Mouse (Mus musculus) bone marrow, adult 2 months (tissue): ENCODE data around the gene Omd.

Experiments used
- CTCF ChIP-seq: fragments of 200-500 bp; IDR thresholded peaks from 2 replicates; pipeline ENCODE4 v1.5.1; 2011; ENCODE audit warnings: low read length, control low read depth; ENCODE audit not compliant: control insufficient read depth, insufficient read depth
- POLR2A ChIP-seq: fragments of 200-500 bp; IDR thresholded peaks from 2 replicates; pipeline ENCODE4 v1.6.1; 2011; ENCODE audit warnings: low read depth, mild to moderate bottlenecking, control low read depth, low read length, borderline replicate concordance; ENCODE audit not compliant: control insufficient read depth

- TF ChIP-seq CTCF: no peak
- no peak for TF ChIP-seq POLR2A
Measured at GRCm38 (mm10) chr13:49549616-49550015, 32.6 kb upstream of the Omd start.
